Mouse (Mus musculus) spleen, postnatal 4 days (tissue): ENCODE results near the gene Ncam1.

Experiments
- DNase-seq, 2 experiments: peaks; one replicate each; pipeline ENCODE4 v3.0.0; 2022; ENCODE audit warnings: low spot score in 2 of 2

Gene Ncam1

DNA sequence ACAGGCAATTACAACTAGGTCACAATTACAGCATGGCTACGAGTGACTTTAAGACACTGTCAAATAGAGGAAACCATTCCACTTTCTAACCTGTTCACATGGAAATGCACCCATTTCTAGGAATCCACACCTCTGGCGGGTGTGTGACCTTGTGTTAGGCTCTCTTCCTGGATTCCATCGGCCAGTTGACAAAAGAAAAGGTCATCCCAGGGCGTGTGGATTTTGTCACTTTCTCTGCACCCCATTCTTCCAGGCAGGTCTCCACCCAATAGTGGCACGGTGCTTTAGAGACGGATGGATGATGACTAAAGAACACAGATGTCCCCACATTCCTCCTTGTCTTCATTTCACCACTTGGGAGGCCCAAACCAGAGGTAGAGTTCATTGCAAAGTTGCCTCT, 47.3 kb downstream of the Ncam1 start:
- no peak for DNase-seq

GRCm38 (mm10) chr9:49746176-49746575, 52.5 kb downstream of the Ncam1 start:
- DNase-seq: no peak

- no peak for DNase-seq
These were observed 53.0 kb downstream of the Ncam1 start for GRCm38 (mm10) chr9:49745696-49746095.

DNA sequence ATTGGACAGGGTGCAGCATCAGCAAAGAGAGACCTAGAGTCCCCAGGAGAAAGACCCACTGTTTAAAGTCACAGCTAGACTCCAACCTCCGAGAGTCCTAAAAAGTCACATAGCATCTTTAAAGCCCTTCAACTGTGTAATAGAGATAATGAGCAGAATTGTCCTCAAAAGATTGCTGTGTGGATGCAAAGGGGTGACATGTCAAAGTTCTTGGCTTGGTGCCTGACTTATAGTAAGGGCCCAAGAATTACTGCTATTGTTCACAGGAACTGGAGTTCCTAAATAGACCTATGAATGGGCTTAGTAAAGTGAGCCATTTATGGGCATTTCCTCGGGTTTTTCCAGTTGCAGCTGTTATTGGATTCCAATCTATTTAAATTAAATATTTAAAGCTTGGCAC, 54.4 kb downstream of the Ncam1 start:
- no peak for DNase-seq

- no peak for DNase-seq
These were observed 58.8 kb downstream of the Ncam1 start for GRCm38 (mm10) chr9:49739935-49740334.

GRCm38 (mm10) chr9:49738546-49738945, 60.2 kb downstream of the Ncam1 start:
- no peak for DNase-seq

DNA sequence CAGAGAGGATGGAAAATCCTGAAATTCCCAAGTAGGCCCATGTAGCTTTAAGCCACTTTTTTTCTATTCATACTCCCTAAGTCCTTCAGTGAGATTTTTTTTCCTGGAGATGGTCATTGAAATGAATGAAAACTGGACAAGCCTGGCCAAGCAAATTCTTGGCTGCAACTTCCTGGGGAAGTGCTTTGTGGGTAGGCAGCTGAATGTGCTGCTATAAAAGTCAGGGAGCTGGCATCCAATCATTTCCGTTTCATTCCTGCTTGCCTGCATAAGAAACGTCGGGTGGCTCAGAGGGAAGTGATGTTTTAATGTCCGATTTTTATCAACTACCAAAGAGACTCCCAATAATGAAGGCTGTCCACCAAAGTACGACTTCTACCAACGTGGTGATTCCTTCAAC, 61.6 kb downstream of the Ncam1 start:
- DNase-seq: no peak

- no peak for DNase-seq
These were observed 64.2 kb downstream of the Ncam1 start for GRCm38 (mm10) chr9:49734348-49735007.

DNA sequence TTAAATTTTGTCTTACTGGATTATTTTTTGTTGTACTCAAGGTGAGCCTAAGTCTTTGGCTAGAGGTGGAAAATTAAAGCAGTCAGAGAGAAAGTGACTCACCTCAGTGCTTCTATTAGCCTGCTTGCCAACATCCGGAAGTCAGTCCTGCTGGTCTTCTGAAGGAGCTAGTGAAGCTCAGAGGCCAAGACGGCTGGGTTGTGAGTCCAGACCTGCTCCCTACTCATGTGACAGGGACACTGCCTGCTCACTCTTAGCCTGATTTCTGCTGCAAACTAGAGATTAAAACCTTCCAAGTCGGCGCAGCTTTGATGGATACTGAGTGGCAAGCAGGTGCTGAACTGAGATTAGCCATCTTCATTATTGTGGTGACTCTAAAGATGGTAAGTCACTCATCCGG, 65.0 kb downstream of the Ncam1 start:
- DNase-seq: no peak

DNA sequence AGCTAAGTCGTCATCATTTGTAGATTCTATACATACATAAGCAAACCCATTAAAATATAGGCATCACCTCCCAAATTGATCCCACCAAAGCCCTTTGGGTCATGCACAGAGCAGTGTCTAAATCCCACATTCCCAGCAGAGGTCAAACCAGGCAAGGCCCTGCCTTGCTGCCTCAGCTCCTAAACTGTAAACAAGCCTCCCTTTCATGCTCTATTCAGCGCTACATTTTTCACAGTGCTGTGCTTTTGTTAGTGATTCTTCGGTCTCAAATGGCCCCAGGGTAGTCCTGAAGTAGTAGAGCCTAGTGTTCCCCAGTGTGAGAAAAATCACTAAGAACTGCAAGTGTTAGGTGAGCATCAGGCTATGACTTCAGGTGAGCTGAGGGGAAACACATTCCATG, 69.2 kb downstream of the Ncam1 start:
- DNase-seq: no peak

DNA sequence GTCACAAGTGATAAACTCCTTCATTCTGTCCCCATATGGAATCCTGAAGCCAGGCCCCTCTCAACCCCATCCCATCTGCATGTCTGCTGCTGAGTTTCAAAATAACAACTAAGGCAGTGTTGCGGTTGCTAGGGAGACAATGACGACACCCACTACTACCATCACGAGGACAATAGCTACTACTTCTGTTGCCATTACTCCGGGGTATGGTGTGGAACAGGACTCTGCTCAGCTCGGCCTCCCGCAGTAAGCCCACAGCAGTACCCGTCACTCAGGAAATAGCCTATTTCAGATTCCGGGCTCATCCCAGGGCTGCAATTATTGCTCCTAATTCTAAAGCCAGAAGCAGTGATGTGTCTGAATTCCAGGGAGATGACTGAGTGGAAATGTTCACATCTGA, 70.5 kb downstream of the Ncam1 start:
- DNase-seq: no peak

DNA sequence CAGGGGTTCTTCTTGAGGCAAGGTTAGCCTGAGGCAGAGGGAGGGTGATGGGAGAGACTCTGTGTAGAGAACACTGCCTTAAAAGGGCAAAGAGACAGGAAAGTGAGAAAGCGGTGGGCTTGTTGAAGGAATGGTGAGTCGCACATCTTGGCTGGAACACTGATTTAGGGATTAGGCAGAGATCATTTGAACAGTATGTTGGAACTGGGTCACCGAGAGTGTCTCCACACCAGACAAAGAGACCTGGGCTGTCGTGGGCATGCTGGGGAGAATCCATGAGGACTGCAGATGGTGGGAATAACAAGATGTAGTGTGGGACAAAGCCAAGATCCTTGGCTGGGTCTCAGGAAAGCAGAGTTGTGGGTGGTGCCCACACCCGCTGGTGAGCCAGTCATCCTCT, 76.0 kb downstream of the Ncam1 start:
- no peak for DNase-seq

- no peak for DNase-seq
These were observed 83.6 kb downstream of the Ncam1 start for GRCm38 (mm10) chr9:49715121-49715520.

- DNase-seq: no peak
These were observed 84.6 kb downstream of the Ncam1 start for GRCm38 (mm10) chr9:49714091-49714490.

DNA sequence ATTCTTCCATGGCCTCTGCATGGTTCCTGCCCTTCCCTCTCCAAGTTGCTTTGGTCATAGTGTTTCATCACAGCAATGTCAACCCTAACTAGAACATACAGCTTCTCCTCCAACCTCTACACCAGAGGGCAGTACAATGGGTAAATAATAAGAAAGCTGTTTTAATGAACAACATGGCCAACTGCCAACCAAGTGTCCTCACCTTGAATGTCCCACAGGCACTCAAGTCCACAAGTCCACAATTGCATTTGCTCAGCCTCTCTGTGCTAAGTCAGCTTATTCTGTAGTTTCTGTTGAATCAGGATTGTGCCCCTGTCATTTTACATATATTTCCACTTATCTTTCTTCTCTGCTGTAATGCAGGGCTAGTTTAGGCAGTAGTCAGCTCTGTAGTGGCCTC, 91.1 kb downstream of the Ncam1 start:
- DNase-seq: no peak

- no peak for DNase-seq
These were observed 94.3 kb downstream of the Ncam1 start for GRCm38 (mm10) chr9:49704196-49704967.

DNA sequence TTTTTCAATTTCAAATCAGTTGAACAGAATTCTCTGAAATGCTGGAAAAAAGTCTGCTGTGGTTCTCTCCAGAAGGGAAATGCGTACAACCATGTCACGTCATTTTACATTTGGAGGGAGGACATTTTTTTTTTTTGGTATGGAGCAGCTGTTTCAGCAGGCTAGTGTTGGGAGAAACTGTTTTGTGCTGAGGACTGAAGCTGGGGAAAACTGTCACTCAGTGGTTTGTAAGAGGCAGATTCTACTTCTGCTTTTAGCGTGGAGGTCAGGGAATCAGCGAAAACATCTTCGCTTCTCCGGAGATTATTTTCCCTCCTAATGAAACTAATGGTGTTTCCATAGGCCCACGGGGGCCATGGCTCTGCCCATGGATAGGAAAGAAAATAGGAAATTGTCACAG, 103.4 kb downstream of the Ncam1 start:
- no peak for DNase-seq

DNA sequence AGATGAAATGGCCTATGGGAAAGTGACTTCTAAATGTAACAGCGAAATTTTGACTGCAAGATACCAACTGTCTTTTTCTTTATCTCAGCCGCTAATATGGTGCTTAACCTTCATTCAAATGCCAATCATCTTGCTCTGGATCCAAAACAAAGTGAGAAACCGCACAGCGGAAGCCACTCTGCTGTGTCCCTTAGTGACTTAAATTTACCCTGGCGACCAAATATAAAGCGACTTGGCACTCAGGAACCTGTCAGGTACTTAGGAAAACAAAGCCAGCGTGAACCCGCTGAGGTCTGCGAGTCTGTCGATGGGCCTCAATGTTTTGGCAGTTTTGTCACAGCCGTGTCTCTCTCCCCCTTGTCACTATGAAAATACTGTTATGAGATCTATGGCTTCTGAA, 105.9 kb downstream of the Ncam1 start:
- no peak for DNase-seq

- DNase-seq: no peak
These were observed 107.4 kb downstream of the Ncam1 start for GRCm38 (mm10) chr9:49691344-49691743.

GRCm38 (mm10) chr9:49683566-49684273, 115.0 kb downstream of the Ncam1 start:
- DNase-seq: no peak

GRCm38 (mm10) chr9:49681848-49682469, 116.8 kb downstream of the Ncam1 start:
- DNase-seq: no peak

GRCm38 (mm10) chr9:49679270-49679669, 119.5 kb downstream of the Ncam1 start:
- no peak for DNase-seq
